Mouse (Mus musculus): ENCODE results near the gene Zfyve28.
A peak's percentile ranks its signal among the peaks of the same experiment; 100 is the strongest.

The Zfyve28 gene

GRCm38 (mm10) chr5:34201396-34201795, 86.9 kb downstream of the Zfyve28 start:
- no peak for DNase-seq

DNA sequence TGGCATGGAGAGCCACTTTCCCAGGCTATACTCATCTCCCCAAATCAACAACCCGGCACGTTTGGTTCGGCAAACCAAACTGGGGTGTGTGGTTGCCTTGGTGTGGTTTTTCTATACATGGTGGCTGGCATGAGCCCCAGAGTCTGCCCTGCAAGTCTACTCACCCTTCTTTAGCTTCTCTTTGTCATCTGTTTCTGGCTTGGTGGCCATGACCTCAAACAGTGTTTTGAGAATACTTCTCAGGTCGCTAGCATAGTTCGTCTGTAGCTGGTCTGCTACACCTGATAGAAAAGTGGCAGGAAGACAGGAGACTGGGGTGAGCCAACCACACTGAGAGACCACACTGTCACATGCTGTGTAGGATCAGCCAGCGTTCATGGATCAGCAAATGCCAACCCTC, 89.6 kb downstream of the Zfyve28 start:
- no peak for DNase-seq

DNA sequence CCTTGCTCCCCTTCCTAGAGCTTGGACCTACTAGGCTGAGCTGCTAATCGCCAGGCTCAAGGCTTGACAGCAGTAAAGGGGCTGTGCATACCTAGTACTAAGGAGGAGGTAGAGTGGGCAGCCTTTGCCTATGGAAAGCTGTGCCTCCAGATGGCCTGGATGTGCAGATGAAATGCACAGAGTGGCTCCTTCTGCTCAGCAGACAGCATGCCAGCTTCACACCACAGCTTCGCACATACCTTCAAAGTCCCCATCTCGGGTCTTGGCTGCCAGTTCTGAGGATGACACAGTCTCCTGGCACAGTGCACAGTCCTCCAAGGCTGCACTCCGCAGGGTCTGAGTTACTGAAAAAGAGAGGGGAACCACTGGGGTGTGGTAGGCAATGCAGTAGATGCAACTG, 91.0 kb downstream of the Zfyve28 start:
- peak; percentile 90 for DNase-seq

DNA sequence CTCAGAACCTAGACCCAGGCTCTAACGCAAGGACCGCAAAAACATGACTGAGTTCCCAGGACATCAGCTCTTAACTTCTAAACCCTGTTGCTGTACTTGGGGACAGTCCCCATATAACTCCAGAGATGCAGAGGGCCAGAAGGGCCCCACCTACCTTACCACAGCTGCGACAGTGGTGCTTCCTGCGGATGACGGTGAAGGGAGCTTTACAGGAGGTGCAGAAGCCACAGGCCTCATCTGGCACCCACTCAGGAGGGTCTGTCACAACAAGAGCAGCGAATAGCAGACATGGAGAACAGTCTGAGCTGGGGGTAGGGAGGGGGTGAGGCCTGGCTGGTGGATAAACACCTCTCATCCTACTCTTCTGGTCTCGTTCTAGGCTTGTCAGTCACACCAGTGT, 91.8 kb downstream of the Zfyve28 start:
- DNase-seq = no peak

DNA sequence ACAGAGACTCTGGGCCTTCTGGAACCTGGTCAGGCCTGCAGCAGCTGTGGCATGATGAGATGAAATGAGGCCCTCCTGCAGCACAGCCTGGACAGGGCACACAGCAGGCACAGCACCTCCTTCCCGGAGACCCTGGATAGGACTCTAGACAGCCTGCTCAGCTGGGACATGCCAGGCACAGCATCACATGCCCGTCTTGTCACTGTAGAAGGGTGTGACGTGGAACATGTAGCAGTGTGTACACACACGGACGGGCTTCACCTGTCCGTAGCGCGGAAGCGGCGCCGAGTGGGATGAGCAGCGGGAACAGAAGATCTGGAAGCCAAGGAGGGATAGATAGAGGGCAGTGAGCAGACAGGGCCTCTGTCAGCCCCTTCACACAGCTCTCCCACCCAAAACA, 92.5 kb downstream of the Zfyve28 start:
- no peak for DNase-seq

- DNase-seq = peak; percentile 72
Observed at GRCm38 (mm10) chr5:34194975-34195662, 93.1 kb downstream of the Zfyve28 start.

DNA sequence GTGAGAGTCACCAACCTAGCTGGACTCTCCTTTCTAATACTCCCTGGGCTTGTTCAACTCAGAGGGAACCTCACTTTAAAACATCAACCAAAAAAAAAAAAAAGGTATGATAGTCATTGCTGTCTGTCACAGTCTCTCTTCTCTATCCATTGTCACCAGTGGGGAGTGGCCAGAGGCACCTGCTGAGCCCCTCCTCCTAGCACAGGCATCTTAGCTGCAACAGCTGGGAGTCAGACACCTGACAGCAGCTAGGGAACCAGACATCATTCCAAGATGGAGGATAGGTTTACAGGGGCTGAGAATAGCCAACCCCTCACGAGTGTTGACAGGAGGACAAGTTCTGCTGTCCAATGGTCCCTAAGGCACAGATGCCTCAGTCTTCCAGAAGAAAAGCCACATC, 93.8 kb downstream of the Zfyve28 start:
- DNase-seq = no peak

DNA sequence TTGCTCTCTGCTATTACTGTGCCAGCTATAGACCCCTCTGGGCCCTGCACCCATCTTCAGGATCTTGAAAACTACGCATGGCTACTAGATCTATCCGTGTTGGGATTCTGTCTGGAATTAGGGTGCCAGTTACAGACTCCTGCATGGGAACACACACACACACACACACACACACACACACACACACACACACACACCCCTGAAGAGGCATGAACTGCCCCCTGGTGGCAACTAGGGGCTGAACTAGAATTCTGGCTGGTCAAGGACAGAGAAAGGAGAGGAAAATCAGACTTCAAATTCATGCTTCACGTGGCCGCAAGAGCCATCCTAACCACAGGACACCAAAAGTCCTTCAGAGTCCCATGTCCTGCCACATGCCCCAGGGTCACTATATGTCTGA, 96.4 kb downstream of the Zfyve28 start:
- no peak for DNase-seq

DNA sequence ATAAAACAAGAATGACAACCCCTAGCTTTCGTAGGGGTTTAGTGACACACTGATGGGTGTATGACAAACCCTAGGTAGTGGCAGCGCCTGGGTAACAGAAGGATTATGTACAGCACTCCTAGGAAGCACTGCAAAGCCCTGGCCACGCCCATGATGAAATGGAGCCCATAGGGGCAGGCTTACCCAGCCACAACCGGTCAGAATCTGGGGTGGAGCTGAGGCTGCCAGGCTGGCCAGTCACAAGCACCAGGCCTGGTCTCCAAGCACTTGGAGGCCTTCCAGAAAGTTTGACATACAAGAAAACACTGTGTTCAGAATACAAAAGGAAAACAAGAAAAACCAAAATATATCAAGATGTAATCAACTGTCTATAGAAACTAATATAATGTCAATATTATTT, 97.2 kb downstream of the Zfyve28 start:
- peak; percentile 55 for DNase-seq

- DNase-seq = no peak
Observed at GRCm38 (mm10) chr5:34189521-34189920, 98.7 kb downstream of the Zfyve28 start.

DNA sequence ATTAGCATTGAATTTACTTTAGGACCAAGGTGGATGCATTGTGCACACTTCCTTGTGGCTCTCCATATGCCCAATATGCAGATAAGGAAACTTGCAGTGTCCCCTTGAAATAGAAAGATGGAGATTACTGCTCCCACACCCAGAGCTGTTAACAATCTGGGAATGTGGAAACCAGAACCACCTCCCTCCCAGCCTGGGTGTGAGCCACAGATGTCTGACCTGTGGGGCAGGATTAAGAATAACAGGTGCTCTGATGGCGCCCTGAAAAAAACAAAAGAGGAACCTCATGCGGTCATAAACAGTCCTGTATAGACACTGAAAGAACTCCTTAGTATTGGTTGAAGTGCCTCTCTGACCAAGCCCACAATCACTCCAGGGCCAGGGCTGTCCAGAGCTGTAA, 99.4 kb downstream of the Zfyve28 start:
- DNase-seq = no peak

- DNase-seq = peak; percentile 100
Observed at GRCm38 (mm10) chr5:34187601-34188316, 100.5 kb downstream of the Zfyve28 start, which contains the start of gene Mxd4. Gene Mxd4, minus strand, starts transcription at chr5:34187720.

GRCm38 (mm10) chr5:34186961-34187391, 101.3 kb downstream of the Zfyve28 start:
- peak; percentile 44 for DNase-seq

GRCm38 (mm10) chr5:34186391-34186790, 101.9 kb downstream of the Zfyve28 start:
- DNase-seq = no peak

- no peak for DNase-seq
Observed at GRCm38 (mm10) chr5:34185791-34186190, 102.5 kb downstream of the Zfyve28 start.

GRCm38 (mm10) chr5:34185051-34185580, 103.1 kb downstream of the Zfyve28 start:
- DNase-seq = no peak

- DNase-seq = no peak
Observed at GRCm38 (mm10) chr5:34183976-34184375, 104.3 kb downstream of the Zfyve28 start.

DNA sequence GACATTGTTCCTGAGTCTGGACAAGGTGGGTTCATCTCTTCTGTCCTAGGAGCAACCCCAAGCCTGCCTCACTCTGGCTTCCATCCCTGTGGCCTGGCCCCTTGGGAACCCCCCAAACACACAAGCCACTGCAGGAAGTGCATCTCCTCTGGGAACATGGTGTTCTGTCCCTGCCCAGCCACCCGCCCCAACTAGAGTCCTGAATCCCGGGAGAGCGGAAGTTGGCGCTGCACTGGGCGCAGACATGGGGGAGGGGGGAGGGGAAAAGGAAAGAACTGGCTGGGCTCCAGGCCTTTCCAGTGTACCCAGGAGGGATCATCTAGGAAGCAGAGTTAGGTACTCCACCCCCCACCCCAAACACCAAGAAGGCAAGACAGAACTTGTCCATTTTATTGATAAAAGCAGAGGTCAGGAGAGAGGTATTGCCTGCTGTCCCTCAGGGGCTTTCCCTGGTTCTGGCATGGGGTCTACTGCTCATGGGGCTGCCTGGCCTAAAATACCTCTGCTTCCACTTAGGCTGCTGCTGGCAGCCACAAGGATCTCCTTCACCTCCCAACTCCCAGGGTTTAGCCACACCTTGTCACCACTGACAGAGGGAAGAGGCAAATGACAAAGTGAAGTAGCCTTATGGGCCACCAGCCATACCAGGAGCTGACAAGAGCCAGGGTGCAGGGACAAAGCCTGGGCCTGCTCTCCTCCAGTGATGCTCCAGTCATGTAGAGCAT, 104.9 kb downstream of the Zfyve28 start:
- DNase-seq = no peak

DNA sequence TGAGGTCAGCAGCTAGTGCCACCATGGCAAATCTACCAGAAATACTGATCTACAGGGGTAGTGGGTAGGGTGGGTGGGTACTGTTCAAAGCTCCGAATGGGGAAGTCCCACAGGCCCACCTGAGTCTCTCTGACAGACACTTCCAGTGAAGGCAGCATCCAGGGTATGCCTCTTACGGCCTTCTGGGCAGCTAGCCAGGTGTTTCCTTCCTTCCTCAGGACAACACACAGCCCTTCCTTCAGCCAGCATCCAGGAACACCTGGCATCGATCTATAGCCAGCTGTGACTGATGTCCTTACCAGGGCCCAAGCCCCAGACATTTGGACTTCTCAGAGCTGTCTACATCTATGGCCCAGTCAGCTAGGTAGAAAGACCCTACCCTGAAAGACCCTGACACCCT, 105.8 kb downstream of the Zfyve28 start:
- peak; percentile 1 for DNase-seq

- no peak for DNase-seq
Observed at GRCm38 (mm10) chr5:34177821-34178220, 110.4 kb downstream of the Zfyve28 start.

DNA sequence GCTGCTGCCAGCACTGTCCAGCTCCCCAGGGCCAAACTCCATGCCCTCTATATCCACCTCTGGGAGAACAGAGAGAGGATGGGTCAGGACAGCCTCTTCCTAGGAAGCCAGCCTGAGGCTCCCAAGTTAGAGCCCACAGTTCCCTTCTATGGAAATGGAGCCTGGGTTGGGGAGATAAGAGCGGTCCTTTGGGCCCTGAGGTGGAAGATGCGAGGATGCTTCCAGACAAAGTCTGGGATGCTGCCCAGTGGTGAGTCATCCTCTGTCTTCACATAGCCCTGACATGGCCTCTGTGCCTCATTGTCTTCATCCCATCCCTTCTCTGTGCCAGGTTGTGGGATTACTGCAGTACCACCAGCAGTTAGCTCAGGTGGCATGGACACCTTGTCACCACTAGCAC, 111.2 kb downstream of the Zfyve28 start:
- DNase-seq = no peak

DNA sequence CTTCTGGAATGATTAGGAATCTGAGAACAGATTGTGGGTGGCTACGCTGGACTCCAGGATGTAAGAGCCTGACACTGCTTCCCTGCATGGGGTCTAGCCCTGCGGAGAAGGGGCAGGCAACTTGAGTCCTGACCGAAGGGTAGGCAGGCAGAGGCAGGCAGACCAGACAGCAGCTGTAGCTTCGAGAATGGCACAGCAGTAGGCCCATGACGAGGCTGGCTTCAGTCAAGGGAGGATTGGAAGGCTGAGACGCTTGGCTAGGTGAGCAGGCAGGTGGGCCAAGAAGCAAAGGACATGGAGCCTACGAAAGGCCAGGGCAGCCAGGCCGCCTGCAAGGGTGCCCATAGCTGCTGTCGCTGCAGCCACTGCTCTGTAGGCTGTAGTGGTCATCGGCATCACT, 111.6 kb downstream of the Zfyve28 start:
- DNase-seq = no peak

DNA sequence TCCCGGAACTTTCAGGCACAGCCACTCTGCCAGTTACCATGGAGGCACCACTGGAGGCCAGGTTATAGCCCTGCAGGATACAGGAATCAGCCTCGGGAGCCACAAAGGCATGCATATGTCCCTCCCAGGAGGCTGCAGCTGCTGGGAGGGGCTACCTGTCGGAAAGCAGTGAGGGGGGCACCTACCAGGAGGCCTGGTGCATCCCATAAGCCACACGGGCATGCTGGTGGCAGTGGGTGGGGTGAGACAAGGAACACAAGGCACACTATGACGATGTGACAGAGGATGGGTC, 112.9 kb downstream of the Zfyve28 start:
- DNase-seq = no peak

All from right cerebral cortex, adult 18-20 months (tissue).